8 mouse cellular contexts compared by ENCODE assay signal in genomic region chr17:53689946-53690345, GRCm38 (mm10). TPM values are rescaled to one million over a fixed set of nuclear protein-coding genes. Genes with fewer than 3 reads are reported as not detected.
DNase-seq lines count a peak whose midpoint lies in the region; ATAC-seq and TF ChIP-seq lines count a peak whose summit lies in the region.

No protein-coding gene starts in this region.

- peak; percentile 2 to 12 for DNase-seq in adrenal gland, postnatal 36 days
- DNase-seq in adrenal gland, postnatal 10 days, result no peak
- DNase-seq in thymus, adult 2 months, result no peak
- DNase-seq in thymus, postnatal 4 days, result no peak
- no peak for DNase-seq in liver, embryonic 13.5 days
- DNase-seq in layer of hippocampus, adult 9-10 months (ENCODE audit: low spot score), result no peak
- no peak for DNase-seq in adrenal gland, postnatal 25 days

- peak overlapping the region; percentile 85 for H3K27ac ChIP-seq in thymus, adult 2 months (ENCODE audit: control insufficient read depth, insufficient read depth, low read length)
- H3K27ac ChIP-seq in liver, embryonic 13.5 days, result peak overlapping the region; percentile 96
- H3K27ac ChIP-seq in stomach, embryonic 14.5 days (ENCODE audit: low read length), result peak overlapping the region; percentile 96

- peak overlapping the region; percentile 73 for H3K4me3 ChIP-seq in thymus, adult 2 months (ENCODE audit: control insufficient read depth, insufficient read depth, low read length)
- H3K4me3 ChIP-seq in liver, embryonic 13.5 days (replicated peaks), result peak overlapping the region; percentile 73
- H3K4me3 ChIP-seq in stomach, embryonic 14.5 days (ENCODE audit: low read depth, low read length), result peak overlapping the region; percentile 57

- 14% methylated on average over 7 of the region's 7 CpGs for WGBS in thymus, adult 2 months
- 16% methylated on average over 7 of the region's 7 CpGs for WGBS in liver, embryonic 13.5 days (ENCODE audit: insufficient replicate concordance)
- WGBS in stomach, embryonic 14.5 days, result 21% methylated on average over 7 of the region's 7 CpGs

- ATAC-seq in liver, embryonic 13.5 days (ENCODE audit: low read depth), result no peak
- no peak for ATAC-seq in stomach, embryonic 14.5 days (ENCODE audit: insufficient number of reproducible peaks, insufficient read depth, low FRiP score, low read depth)

- no peak for TF ChIP-seq CTCF in thymus, adult 2 months (IDR thresholded peaks at IDR 0.05; ENCODE audit: borderline replicate concordance, control insufficient read depth, extremely low read depth, insufficient read depth, low read length, poor library complexity)

- no peaks in the 10 kb centered on the region for H3K4me1 ChIP-seq in thymus, adult 2 months (replicated peaks; ENCODE audit: control insufficient read depth, insufficient read depth, low read length)
- peaks cover 25% of the 10 kb centered on the region for H3K4me1 ChIP-seq in liver, embryonic 13.5 days (replicated peaks)
- H3K4me1 ChIP-seq in stomach, embryonic 14.5 days (ENCODE audit: control insufficient read depth, insufficient read depth, low read length), result 0 out of 2 replicates have a peak, but pooled peaks cover 3% of the 10 kb centered on the region

- peak overlapping the region; percentile 86 for H3K9ac ChIP-seq in liver, embryonic 13.5 days
- peak overlapping the region; percentile 74 for H3K9ac ChIP-seq in stomach, embryonic 14.5 days (replicated peaks; ENCODE audit: low read depth, low read length)

- H3K9me3 ChIP-seq in liver, embryonic 13.5 days (replicated peaks), result no peaks in the 10 kb centered on the region
- no peaks in the 10 kb centered on the region for H3K9me3 ChIP-seq in stomach, embryonic 14.5 days (ENCODE audit: control insufficient read depth, low read depth, low read length)

- TF ChIP-seq POLR2A in thymus, adult 2 months (IDR thresholded peaks at IDR 0.05; ENCODE audit: control insufficient read depth, extremely low read depth, insufficient read depth, low read length, poor library complexity), result no peak

- 0 out of 2 replicates have a peak, but pooled peaks cover 3% of the 10 kb centered on the region for H3K36me3 ChIP-seq in thymus, adult 2 months (ENCODE audit: control insufficient read depth, insufficient read depth, low read length)
- H3K36me3 ChIP-seq in liver, embryonic 13.5 days, result peaks cover 23% of the 10 kb centered on the region
- peaks cover 7% of the 10 kb centered on the region; the same call in 1 of the 2 replicates for H3K36me3 ChIP-seq in stomach, embryonic 14.5 days (ENCODE audit: control insufficient read depth, insufficient read depth, low read length)

- H3K4me2 ChIP-seq in liver, embryonic 13.5 days, result peak overlapping the region; percentile 91
- peak overlapping the region; percentile 64 for H3K4me2 ChIP-seq in stomach, embryonic 14.5 days (replicated peaks; ENCODE audit: low read depth, low read length)

- H3K27me3 ChIP-seq in thymus, adult 2 months (ENCODE audit: control insufficient read depth, insufficient read depth, low read length), result no peaks in the 10 kb centered on the region
- no peaks in the 10 kb centered on the region for H3K27me3 ChIP-seq in liver, embryonic 13.5 days
- H3K27me3 ChIP-seq in stomach, embryonic 14.5 days (ENCODE audit: control insufficient read depth, insufficient read depth, low read length), result no peaks in the 10 kb centered on the region

RNA-seq across cellular contexts. Expression of gene Sgo1, which starts 0.8 kb away (rescaled TPM):
- 1 to 10 TPM; 1.2 to 1.4 TPM for total RNA-seq in adrenal gland, postnatal 36 days (2021)
- 1 to 10 TPM; 4.6 to 4.9 TPM for total RNA-seq in adrenal gland, postnatal 10 days (2021)
- polyA plus RNA-seq in thymus, adult 2 months (2012; rRNA removed), result 4.2 and 5.2 TPM in 2 replicates
- 39.3 and 51.1 TPM in 2 replicates for polyA plus RNA-seq in liver, embryonic 13.5 days (2015; fragmentation: Nextera tagmentation; extraction: Ambion mirVana)
- polyA plus RNA-seq in stomach, embryonic 14.5 days (2014; fragmentation: Nextera tagmentation; extraction: Ambion mirVana), result 39.0 and 47.0 TPM in 2 replicates
- 2.3 and 2.8 TPM in 2 replicates for total RNA-seq in adrenal gland, postnatal 25 days (2021)

Comparison
In these comparisons a context has a peak if more than half of its experiments do, and no peak if none do; other contexts are left out.
1. DNase-seq: peak in adrenal gland, postnatal 36 days (2 of 2); none in adrenal gland, postnatal 10 days (single experiment), thymus, adult 2 months (single experiment), thymus, postnatal 4 days (single experiment), liver, embryonic 13.5 days (single experiment), layer of hippocampus, adult 9-10 months (single experiment) and adrenal gland, postnatal 25 days (single experiment).
2. Peak in every context shown above with its lines, with median percentiles within 50 percentile points of each other: H3K27ac ChIP-seq and H3K4me3 ChIP-seq.